Mouse (Mus musculus) small intestine, adult 2 months (tissue): Measurements from ENCODE around the gene Ccdc115.

Source experiments
- CTCF ChIP-seq: fragments of 200-500 bp; IDR thresholded peaks from 2 replicates; pipeline ENCODE4 v1.5.1; 2012; ENCODE audit warnings: low read depth, mild to moderate bottlenecking, control low read depth, inconsistent platforms, low read length, moderate library complexity, mixed read lengths; ENCODE audit not compliant: insufficient replicate concordance, insufficient read length; ENCODE audit errors: extremely low read depth
- POLR2A ChIP-seq: fragments of 200-500 bp; IDR thresholded peaks from 2 replicates; pipeline ENCODE4 v1.6.1; 2012; ENCODE audit warnings: low read depth, mild to moderate bottlenecking, control low read depth, inconsistent platforms, low read length, moderate library complexity

DNA sequence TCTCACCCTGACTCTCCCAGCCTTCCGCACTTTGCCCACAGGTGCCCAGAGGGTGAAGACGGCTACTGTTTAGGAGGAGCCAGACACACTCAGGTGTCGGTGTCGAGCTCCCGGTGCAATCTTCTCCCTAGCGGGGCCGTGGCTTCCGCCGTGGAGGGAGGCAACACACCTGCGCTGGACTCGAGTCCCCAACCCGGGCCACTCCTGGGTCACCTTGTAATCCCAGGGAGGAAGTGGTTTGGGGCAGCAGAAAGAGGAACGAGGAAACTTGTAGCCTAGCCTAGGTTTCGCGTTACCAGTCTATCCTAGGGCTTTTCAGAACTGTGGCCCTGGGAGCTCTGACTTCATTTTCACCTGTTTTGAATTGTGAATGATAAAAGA, 20.6 kb upstream of the Ccdc115 start:
- TF ChIP-seq CTCF (no peak), POLR2A (no peak)
